ENCODE assay signal across 8 mouse cellular contexts in genomic region chr11:43682415-43683217, GRCm38 (mm10). TPM values are rescaled to one million over a fixed set of nuclear protein-coding genes. Genes with fewer than 3 reads are reported as not detected.
DNase-seq lines count a peak whose midpoint lies in the region; ATAC-seq lines count a peak whose summit lies in the region.

No protein-coding gene starts in this region.

- H3K4me2 ChIP-seq in heart, embryonic 14.5 days (ENCODE audit: low read length) = peak overlapping the region; percentile 82
- peak overlapping the region; percentile 93 for H3K4me2 ChIP-seq in liver, embryonic 15.5 days
- peak overlapping the region; percentile 85 for H3K4me2 ChIP-seq in neural tube, embryonic 12.5 days (replicated peaks)

- H3K4me1 ChIP-seq in heart, embryonic 14.5 days (ENCODE audit: control insufficient read depth in 2 of 2, insufficient read depth in 2 of 2, low read length in 2 of 2) = peaks cover 0 to 15% of the 10 kb centered on the region in 2 experiments; a peak in 2 of 4 replicates
- peaks cover 22% of the 10 kb centered on the region for H3K4me1 ChIP-seq in liver, embryonic 15.5 days (replicated peaks)
- peaks cover 17% of the 10 kb centered on the region for H3K4me1 ChIP-seq in neural tube, embryonic 12.5 days

- ATAC-seq in erythroid progenitor cell, adult 5-6 weeks (replicated peaks; ENCODE audit: low FRiP score, poor library complexity, severe bottlenecking) = peak; percentile 39; the same call in 1 of the 2 replicates
- peak; percentile 40 for ATAC-seq in heart, embryonic 14.5 days (ENCODE audit: insufficient number of reproducible peaks, insufficient read depth, low FRiP score, low read depth)
- peak; percentile 25 for ATAC-seq in liver, embryonic 15.5 days (ENCODE audit: insufficient read depth)
- peak; percentile 41 for ATAC-seq in neural tube, embryonic 12.5 days (ENCODE audit: low FRiP score, low read depth)

- H3K27me3 ChIP-seq in heart, embryonic 14.5 days (ENCODE audit: control insufficient read depth, insufficient read depth, low read length) = no peaks in the 10 kb centered on the region
- no peaks in the 10 kb centered on the region for H3K27me3 ChIP-seq in liver, embryonic 15.5 days
- no peaks in the 10 kb centered on the region for H3K27me3 ChIP-seq in neural tube, embryonic 12.5 days (replicated peaks)

- peak overlapping the region; percentile 98 for H3K9ac ChIP-seq in heart, embryonic 14.5 days (ENCODE audit: low read length)
- peak overlapping the region; percentile 95 for H3K9ac ChIP-seq in liver, embryonic 15.5 days
- peak overlapping the region; percentile 99 for H3K9ac ChIP-seq in neural tube, embryonic 12.5 days

- H3K27ac ChIP-seq in heart, embryonic 14.5 days (replicated peaks in 1 of 2; ENCODE audit: control insufficient read depth in 1 of 2, insufficient read depth in 1 of 2, low read depth in 2 of 2, low read length in 2 of 2) = peak overlapping the region; percentile 88 to 95
- H3K27ac ChIP-seq in liver, embryonic 15.5 days (replicated peaks) = peak overlapping the region; percentile 91
- H3K27ac ChIP-seq in neural tube, embryonic 12.5 days = peak overlapping the region; percentile 89

- H3K4me3 ChIP-seq in heart, embryonic 14.5 days (ENCODE audit: control insufficient read depth in 1 of 2, insufficient read depth in 1 of 2, low read depth in 1 of 2, low read length in 2 of 2) = peak overlapping the region; percentile 73 to 90
- peak overlapping the region; percentile 95 for H3K4me3 ChIP-seq in liver, embryonic 15.5 days (replicated peaks)
- H3K4me3 ChIP-seq in neural tube, embryonic 12.5 days = peak overlapping the region; percentile 91

- 1% methylated on average over 71 of the region's 72 CpGs for WGBS in heart, embryonic 14.5 days
- WGBS in liver, embryonic 15.5 days (ENCODE audit: insufficient replicate concordance) = under 1% methylated on average over 70 of the region's 72 CpGs
- under 1% methylated on average over 71 of the region's 72 CpGs for WGBS in neural tube, embryonic 12.5 days

- peak; percentile 43 to 61 for DNase-seq in CD8-positive naive resting alpha-beta T cell, adult 2 months (ENCODE audit: low read depth in 2 of 2, low spot score in 2 of 2)
- peak; percentile 20 for DNase-seq in brain, embryonic 18.5 days (ENCODE audit: low read depth, low spot score)
- DNase-seq in kidney, postnatal 14 days = peak; percentile 63
- peak; percentile 71 for DNase-seq in testis, postnatal 10 days (ENCODE audit: low spot score)

- no peaks in the 10 kb centered on the region for H3K9me3 ChIP-seq in heart, embryonic 14.5 days (ENCODE audit: control insufficient read depth, low read length)
- H3K9me3 ChIP-seq in liver, embryonic 15.5 days (replicated peaks) = no peaks in the 10 kb centered on the region
- no peaks in the 10 kb centered on the region for H3K9me3 ChIP-seq in neural tube, embryonic 12.5 days

- H3K36me3 ChIP-seq in heart, embryonic 14.5 days (ENCODE audit: control insufficient read depth, insufficient read depth, low read length) = peaks cover 37% of the 10 kb centered on the region
- peaks cover 29% of the 10 kb centered on the region for H3K36me3 ChIP-seq in liver, embryonic 15.5 days (replicated peaks)
- peaks cover 11% of the 10 kb centered on the region for H3K36me3 ChIP-seq in neural tube, embryonic 12.5 days

RNA-seq across cellular contexts. Expression of gene Pwwp2a, which starts 0.8 kb away (rescaled TPM):
- 67.0 and 91.8 TPM in 2 replicates for total RNA-seq in erythroid progenitor cell, adult 5-6 weeks (2015; ENCODE audit: low replicate concordance)
- 77.2 and 90.6 TPM in 2 replicates for total RNA-seq in erythroid progenitor cell, adult 5-6 weeks (2017; ENCODE audit: low replicate concordance)
- 32.4 and 34.6 TPM in 2 replicates for polyA plus RNA-seq in heart, embryonic 14.5 days (2014; fragmentation: Nextera tagmentation; extraction: Ambion mirVana)
- polyA plus RNA-seq in liver, embryonic 15.5 days (2015; fragmentation: Nextera tagmentation; extraction: Ambion mirVana) = 8.5 and 10.5 TPM in 2 replicates
- 52.4 and 53.4 TPM in 2 replicates for polyA plus RNA-seq in neural tube, embryonic 12.5 days (2016; fragmentation: Nextera tagmentation; extraction: Ambion mirVana)

Comparison
In these comparisons a context has a peak if more than half of its experiments do, and no peak if none do; other contexts are left out.
1. Peak in every context shown above with its lines: DNase-seq, ATAC-seq, H3K4me3 ChIP-seq and H3K27ac ChIP-seq.
2. DNase-seq: peak in every context shown above with its lines; median percentile 71 in testis, postnatal 10 days; 63 in kidney, postnatal 14 days; 52 in CD8-positive naive resting alpha-beta T cell, adult 2 months; 20 in brain, embryonic 18.5 days.